Mouse (Mus musculus) heart, embryonic 14.5 days (tissue): ENCODE measurements around the gene Slit3. TPM values are rescaled to one million over a fixed set of nuclear protein-coding genes. Genes with fewer than 3 reads are reported as not detected.

Source experiments
- ATAC-seq: fragments of 200-750 bp; cut with Nextera tagmentation; 2 replicates; pipeline ENCODE4 v1.8.0; 2017; ENCODE audit warnings: low read depth, moderate TSS enrichment; ENCODE audit not compliant: insufficient number of reproducible peaks, insufficient read depth, low FRiP score
- H3K27ac ChIP-seq, 2 experiments: fragments of 200-500 bp in 1 of 2; fragments of 300-500 bp in 1 of 2; sonication (generic) in 1 of 2; replicated peaks in 1 of 2; 2 replicates each; pipeline ENCODE4 v1.5.1; 2012 to 2014; ENCODE audit warnings: low read depth in 2 of 2, low read length in 2 of 2, control low read depth in 1 of 2, mild to moderate bottlenecking in 1 of 2, mixed read lengths in 1 of 2; ENCODE audit not compliant: control insufficient read depth in 1 of 2, insufficient read depth in 1 of 2
- H3K27me3 ChIP-seq: fragments of 300-500 bp; sonication (generic); 2 replicates; pipeline ENCODE4 v1.6.1; 2014; ENCODE audit warnings: mild to moderate bottlenecking, low read length, control low read depth; ENCODE audit not compliant: control insufficient read depth, insufficient read depth
- H3K36me3 ChIP-seq: fragments of 300-500 bp; sonication (generic); 2 replicates; pipeline ENCODE4 v1.6.1; 2014; ENCODE audit warnings: mild to moderate bottlenecking, control low read depth, low read length, mixed read lengths; ENCODE audit not compliant: control insufficient read depth, insufficient read depth
- H3K4me1 ChIP-seq, 2 experiments: fragments of 200-500 bp in 1 of 2; fragments of 300-500 bp in 1 of 2; sonication (generic) in 1 of 2; 2 replicates each; pipeline ENCODE4 v1.6.1; 2012 to 2014; ENCODE audit warnings: low read length in 2 of 2, control low read depth in 1 of 2, mixed read lengths in 1 of 2; ENCODE audit not compliant: control insufficient read depth in 2 of 2, insufficient read depth in 2 of 2
- H3K4me2 ChIP-seq: fragments of 300-500 bp; sonication (generic); 2 replicates; pipeline ENCODE4 v1.6.1; 2014; ENCODE audit warnings: mild to moderate bottlenecking, low read length
- H3K4me3 ChIP-seq, 2 experiments: fragments of 200-500 bp in 1 of 2; fragments of 300-500 bp in 1 of 2; sonication (generic) in 1 of 2; 2 replicates each; pipeline ENCODE4 v1.5.1; 2012 to 2014; ENCODE audit warnings: low read length in 2 of 2, mild to moderate bottlenecking in 2 of 2, control low read depth in 1 of 2, low read depth in 1 of 2, moderate library complexity in 1 of 2; ENCODE audit not compliant: control insufficient read depth in 1 of 2, insufficient read depth in 1 of 2
- H3K9ac ChIP-seq: fragments of 300-500 bp; sonication (generic); 2 replicates; pipeline ENCODE4 v1.6.1; 2014; ENCODE audit warnings: mild to moderate bottlenecking, low read length
- H3K9me3 ChIP-seq: fragments of 300-500 bp; sonication (generic); 2 replicates; pipeline ENCODE4 v1.6.1; 2016; ENCODE audit warnings: low read length, control low read depth; ENCODE audit not compliant: control insufficient read depth
- WGBS: fragments of 180-500 bp; shearing (Covaris S2); extraction: QIAGEN DNeasy Blood & Tissue Kit; methylation state at CpG from one replicate; pipeline ENCODE4 v1.1.7; 2014; 5-methylcytosine and 5-hydroxymethylcytosine counted together
- polyA plus RNA-seq: library from polyadenylated mRNA; unstranded; fragments of >200 nt; fragmentation: Nextera tagmentation; extraction: Ambion mirVana; gene quantifications from 2 replicates; pipeline ENCODE4 v1.2.1, GENCODE M21; 2014

Gene Slit3
- polyA plus RNA-seq, 1 experiment from 2014 or later, result 25.7 TPM

DNA sequence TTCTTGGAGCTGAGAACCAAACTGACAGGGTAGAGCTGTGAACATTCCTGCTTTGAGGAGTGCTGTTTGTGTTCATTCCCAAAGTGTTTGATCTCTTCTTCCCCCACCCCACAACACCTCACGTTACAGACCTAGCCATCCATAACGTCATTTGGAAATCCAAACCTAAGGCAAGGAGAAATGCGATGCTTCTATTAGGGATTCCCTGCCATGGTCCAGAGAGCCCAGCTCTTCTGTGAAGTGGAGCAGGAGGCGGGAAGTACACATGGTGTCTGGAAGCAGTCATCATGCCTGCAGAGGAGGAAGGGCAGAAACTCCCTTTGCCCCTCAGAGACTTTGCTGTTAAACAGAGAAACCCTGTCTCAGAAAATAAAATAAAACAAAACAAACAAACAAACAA lies 555.7 kb downstream of the Slit3 start:
- no peaks in the 10 kb centered on the region for H3K9me3 ChIP-seq
- no peaks in the 10 kb centered on the region for H3K36me3 ChIP-seq
- H3K4me3 ChIP-seq, result no peak overlapping the region
- ATAC-seq, result no peak
- no peaks in the 10 kb centered on the region for H3K4me1 ChIP-seq
- WGBS, result 63% methylated on average over 4 of the region's 4 CpGs
- H3K27me3 ChIP-seq, result no peaks in the 10 kb centered on the region
- H3K27ac ChIP-seq, result no peak overlapping the region
- no peak overlapping the region for H3K9ac ChIP-seq
- H3K4me2 ChIP-seq, result no peak overlapping the region

DNA sequence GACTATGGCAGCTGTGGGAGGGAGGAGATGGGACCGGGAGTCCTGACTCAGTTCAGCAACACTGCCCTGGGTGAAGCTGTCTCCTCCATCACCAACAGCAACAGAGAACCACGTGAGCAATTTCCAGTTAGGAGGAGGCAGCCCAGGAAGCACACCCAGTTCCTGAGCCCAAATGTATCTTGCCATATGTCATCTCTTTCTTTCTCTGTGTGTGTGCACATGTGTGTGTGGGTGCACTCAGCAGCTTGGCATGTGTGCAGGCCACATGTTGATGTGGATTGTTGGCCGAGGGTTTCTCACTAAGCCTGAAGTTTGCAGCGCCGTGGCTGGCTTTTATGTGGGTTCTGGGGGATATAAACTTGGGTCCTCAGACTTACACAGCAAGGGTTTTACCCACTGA lies 559.0 kb downstream of the Slit3 start:
- Histone ChIP-seq H3K36me3 (no peaks in the 10 kb centered on the region), H3K27ac (no peak overlapping the region), H3K9me3 (no peaks in the 10 kb centered on the region), H3K27me3 (no peaks in the 10 kb centered on the region), H3K9ac (no peak overlapping the region), H3K4me3 (no peak overlapping the region), H3K4me2 (no peak overlapping the region), H3K4me1 (no peaks in the 10 kb centered on the region)
- WGBS, result 71% methylated on average over 5 of the region's 5 CpGs
- ATAC-seq, result no peak

DNA sequence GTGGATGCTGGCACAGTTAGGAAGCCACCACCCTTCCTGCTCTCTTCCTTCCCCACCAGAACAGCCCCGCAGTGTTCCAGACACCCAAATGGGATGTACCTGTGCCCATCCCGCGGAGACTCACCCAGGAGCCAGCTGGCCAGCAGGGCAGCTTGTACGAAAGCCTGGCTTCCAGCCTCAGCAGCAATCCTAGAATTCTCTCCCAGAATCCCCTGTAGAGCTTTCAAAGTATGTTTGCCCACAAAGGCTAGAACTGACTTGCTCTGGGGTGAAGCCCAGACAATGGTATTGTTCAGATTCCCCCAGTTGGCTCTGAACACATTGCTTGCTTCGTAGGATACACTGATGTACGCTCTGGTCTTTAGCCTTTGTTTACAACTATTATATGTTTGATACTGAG lies 566.3 kb downstream of the Slit3 start:
- Histone ChIP-seq H3K36me3 (peaks cover 4% of the 10 kb centered on the region; the same call in 1 of the 2 replicates), H3K4me2 (no peak overlapping the region), H3K9ac (no peak overlapping the region), H3K4me3 (no peak overlapping the region), H3K4me1 (no peaks in the 10 kb centered on the region), H3K27me3 (no peaks in the 10 kb centered on the region), H3K27ac (no peak overlapping the region), H3K9me3 (no peaks in the 10 kb centered on the region)
- WGBS, result 90% methylated on average over 6 of the region's 6 CpGs
- no peak for ATAC-seq

DNA sequence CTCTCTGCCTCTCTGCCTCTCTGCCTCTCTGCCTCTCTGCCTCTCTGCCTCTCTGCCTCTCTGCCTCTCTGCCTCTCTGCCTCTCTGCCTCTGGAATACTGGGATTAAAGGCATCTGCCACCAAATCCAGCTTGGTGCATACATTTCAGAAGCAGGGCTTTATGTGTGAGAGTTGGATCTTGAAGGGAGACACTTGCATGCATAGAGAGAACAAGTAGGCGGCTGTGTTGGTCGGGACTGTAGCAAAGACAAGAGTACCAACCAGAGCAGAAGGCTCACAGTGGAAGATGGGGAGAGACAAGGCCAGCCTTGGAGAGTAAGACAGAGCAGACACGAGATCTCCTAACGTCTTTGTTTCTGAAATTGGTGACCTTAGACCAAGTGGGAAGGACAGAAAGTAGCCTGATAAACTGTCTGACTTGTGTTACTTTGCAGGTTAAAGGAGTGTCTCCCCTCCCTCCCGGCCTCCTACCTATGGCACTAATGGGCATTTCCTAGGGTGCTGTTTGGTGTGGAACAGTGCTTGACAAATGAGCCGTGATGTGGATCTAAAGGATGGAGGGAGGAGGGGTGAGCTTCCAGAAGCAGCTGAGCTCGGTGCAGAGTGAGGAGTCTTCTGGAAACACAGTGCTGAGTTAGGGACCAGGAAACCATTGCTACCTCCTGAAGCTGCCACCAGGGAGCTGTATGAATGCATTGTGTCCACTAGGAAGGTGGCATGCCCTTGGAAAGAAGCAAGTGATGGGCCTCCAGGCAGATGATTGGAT lies 569.7 kb downstream of the Slit3 start:
- no peak overlapping the region for H3K4me3 ChIP-seq
- no peaks in the 10 kb centered on the region for H3K4me1 ChIP-seq
- 66% methylated on average over 7 of the region's 7 CpGs for WGBS
- no peak overlapping the region for H3K27ac ChIP-seq
- no peaks in the 10 kb centered on the region for H3K9me3 ChIP-seq
- no peaks in the 10 kb centered on the region for H3K27me3 ChIP-seq
- H3K36me3 ChIP-seq, result peaks cover 4% of the 10 kb centered on the region; the same call in 1 of the 2 replicates
- no peak overlapping the region for H3K4me2 ChIP-seq
- no peak overlapping the region for H3K9ac ChIP-seq
- no peak for ATAC-seq

DNA sequence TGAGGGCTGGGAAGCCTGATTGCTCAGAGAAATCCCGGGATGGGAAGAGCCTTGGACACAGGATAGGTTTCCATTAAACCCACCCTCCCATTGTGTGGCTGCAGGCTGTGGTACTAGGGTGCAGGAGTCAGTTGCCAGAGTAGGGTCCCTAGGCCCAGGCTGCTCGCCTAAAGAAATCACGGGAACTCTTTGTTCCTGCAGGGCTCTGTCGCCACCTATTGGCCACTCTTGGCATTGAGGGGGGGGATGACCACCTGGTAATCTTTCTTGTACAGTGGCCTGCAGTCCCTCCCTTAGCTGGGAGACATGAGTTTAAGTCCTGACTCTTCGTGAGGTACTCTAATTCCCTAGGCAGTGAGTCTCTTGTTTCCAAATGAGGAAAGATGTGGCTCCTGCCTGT lies 572.1 kb downstream of the Slit3 start:
- no peaks in the 10 kb centered on the region for H3K27me3 ChIP-seq
- peaks cover 4% of the 10 kb centered on the region; the same call in 1 of the 2 replicates for H3K36me3 ChIP-seq
- no peak overlapping the region for H3K9ac ChIP-seq
- no peak overlapping the region for H3K4me3 ChIP-seq
- 0 out of 2 replicates have a peak, but pooled peaks have one; percentile 57 for ATAC-seq
- no peak overlapping the region for H3K4me2 ChIP-seq
- no peak overlapping the region for H3K27ac ChIP-seq
- H3K9me3 ChIP-seq, result no peaks in the 10 kb centered on the region
- 18% methylated on average over 5 of the region's 5 CpGs for WGBS
- H3K4me1 ChIP-seq, result no peaks in the 10 kb centered on the region

DNA sequence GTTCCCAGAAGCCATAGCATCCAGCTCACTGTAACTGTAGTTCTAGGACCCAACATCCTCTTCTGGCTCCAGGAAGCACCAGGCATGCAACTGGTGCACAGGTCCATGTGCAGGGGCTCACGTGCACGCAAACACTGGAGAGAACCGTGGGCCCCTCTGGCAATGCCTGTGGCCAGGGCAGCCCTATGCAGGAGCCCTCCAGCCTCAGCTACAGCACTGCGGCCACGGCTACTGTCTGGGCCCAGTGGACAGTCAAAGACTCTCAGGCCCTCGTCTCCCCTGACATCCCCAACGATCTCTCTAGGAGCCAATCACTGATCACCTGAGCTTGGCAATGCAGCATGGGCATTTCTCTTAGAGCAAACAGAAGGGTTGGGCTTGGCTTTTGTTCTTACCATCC lies 572.6 kb downstream of the Slit3 start:
- ATAC-seq, result no peak
- H3K9me3 ChIP-seq, result no peaks in the 10 kb centered on the region
- no peak overlapping the region for H3K4me2 ChIP-seq
- H3K36me3 ChIP-seq, result no peaks in the 10 kb centered on the region; the same call in 1 of the 2 replicates
- H3K4me1 ChIP-seq, result no peaks in the 10 kb centered on the region
- WGBS, result 76% methylated on average over 7 of the region's 7 CpGs
- no peak overlapping the region for H3K27ac ChIP-seq
- no peak overlapping the region for H3K9ac ChIP-seq
- no peak overlapping the region for H3K4me3 ChIP-seq
- no peaks in the 10 kb centered on the region for H3K27me3 ChIP-seq

DNA sequence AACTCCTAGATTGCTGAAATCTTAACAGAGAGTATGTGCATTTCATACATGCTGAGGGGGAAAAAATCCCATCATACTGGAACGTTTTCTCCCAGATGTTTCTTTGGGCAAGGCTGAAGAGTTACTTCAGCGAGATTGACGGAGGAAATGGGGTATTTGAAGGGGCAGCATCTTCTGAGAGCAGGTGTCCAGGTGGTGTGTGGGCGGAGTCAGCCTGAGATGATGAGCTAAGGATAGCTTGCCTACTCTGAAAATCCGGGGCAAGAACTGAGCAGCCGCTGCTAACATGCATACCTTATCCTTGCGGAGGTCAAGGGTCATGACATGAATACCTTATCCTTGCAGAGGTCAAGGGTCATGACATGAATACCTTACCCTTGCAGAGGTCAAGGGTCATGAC lies 576.5 kb downstream of the Slit3 start:
- H3K4me2 ChIP-seq, result no peak overlapping the region
- no peak overlapping the region for H3K4me3 ChIP-seq
- no peak overlapping the region for H3K9ac ChIP-seq
- no peak for ATAC-seq
- H3K27ac ChIP-seq, result no peak overlapping the region
- WGBS, result 86% methylated on average over 7 of the region's 7 CpGs
- H3K36me3 ChIP-seq, result no peaks in the 10 kb centered on the region; the same call in 1 of the 2 replicates
- H3K27me3 ChIP-seq, result no peaks in the 10 kb centered on the region
- H3K9me3 ChIP-seq, result no peaks in the 10 kb centered on the region
- H3K4me1 ChIP-seq, result no peaks in the 10 kb centered on the region

DNA sequence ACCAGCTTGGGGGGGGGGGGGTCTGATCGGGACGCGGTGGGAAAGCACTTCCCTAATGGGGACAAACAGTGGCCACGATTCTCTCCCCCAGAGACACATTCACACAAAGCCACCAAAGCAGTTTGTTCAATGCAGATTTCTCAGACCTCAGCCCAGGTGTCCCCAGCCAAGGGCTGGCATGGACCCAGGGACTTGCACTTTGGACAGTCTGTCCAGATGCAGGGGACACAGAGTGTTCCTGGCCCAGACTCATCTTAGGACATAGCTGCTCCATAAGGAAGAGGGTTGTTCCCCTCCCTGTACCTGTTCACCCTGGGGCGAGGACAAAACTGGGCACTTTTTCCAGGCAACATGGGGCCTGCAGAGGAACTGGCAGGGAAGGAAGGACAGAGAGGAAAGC lies 577.9 kb downstream of the Slit3 start:
- no peaks in the 10 kb centered on the region for H3K4me1 ChIP-seq
- H3K9me3 ChIP-seq, result peaks cover 7% of the 10 kb centered on the region; the same call in 1 of the 2 replicates
- no peak for ATAC-seq
- no peak overlapping the region for H3K4me3 ChIP-seq
- H3K4me2 ChIP-seq, result no peak overlapping the region
- H3K27me3 ChIP-seq, result no peaks in the 10 kb centered on the region
- H3K9ac ChIP-seq, result no peak overlapping the region
- H3K36me3 ChIP-seq, result no peaks in the 10 kb centered on the region; the same call in 1 of the 2 replicates
- no peak overlapping the region for H3K27ac ChIP-seq
- 92% methylated on average over 5 of the region's 5 CpGs for WGBS
